Mouse (Mus musculus) gonadal fat pad, adult 2 months (tissue): Measurements from ENCODE around the gene Bcas3. TPM values are rescaled to one million over a fixed set of nuclear protein-coding genes. Genes with fewer than 3 reads are reported as not detected.

Experiments
- DNase-seq: peaks from one replicate; pipeline ENCODE4 v3.0.0-alpha.2; 2012; ENCODE audit warnings: low read depth
- polyA plus RNA-seq: library from polyadenylated mRNA; depleted of rRNA; stranded (reverse); fragments of >200 nt; gene quantifications from 2 replicates; pipeline ENCODE4 v1.2.3, GENCODE M21; 2012; rRNA removed

Gene Bcas3
- polyA plus RNA-seq = 46.8 and 63.5 TPM in 2 replicates

DNA sequence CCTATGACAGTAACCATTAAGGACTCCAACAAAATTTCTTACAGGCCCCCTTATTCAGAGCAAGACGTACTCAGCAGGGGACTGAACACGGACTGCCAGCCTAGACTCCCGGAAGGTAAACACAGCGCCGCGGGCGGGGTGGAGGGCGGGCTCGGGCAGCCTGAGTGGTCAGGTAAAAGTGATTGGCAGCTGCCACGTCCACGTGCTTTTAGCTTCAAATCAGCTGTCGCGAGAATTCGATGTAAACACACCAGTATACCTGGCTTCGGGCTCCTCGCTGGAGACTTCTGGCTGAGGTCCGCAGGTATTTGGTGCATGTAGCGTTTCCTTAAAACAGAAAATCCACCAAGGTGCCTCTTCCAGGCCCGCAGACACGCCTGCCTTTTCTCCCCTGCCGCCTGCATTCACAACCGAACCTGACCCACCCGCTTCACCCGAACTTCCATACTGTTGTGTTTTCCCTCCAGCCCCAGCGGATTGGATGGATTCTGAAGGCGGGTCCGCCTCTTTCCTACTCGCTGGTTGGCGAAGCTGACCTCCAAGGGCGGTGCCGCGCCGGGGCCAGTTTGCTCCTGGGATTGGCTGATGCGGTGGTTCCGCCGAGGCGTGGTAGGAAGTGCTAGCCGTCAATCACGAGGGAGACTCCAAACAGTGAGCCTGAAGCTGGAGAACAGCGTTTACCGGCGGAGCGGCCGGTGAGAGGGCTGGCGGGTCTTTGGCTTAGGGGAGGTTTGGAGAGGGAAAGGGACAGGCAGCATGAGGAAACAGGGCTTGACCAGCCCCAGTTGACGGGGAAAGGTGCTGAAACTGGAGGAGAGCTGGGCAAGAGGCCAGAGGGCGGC, at the start of gene Bcas3:
Gene Bcas3, plus strand, starts transcription at position 629 of the 842 bp plus-strand sequence.
- peak; percentile 95 for DNase-seq

DNA sequence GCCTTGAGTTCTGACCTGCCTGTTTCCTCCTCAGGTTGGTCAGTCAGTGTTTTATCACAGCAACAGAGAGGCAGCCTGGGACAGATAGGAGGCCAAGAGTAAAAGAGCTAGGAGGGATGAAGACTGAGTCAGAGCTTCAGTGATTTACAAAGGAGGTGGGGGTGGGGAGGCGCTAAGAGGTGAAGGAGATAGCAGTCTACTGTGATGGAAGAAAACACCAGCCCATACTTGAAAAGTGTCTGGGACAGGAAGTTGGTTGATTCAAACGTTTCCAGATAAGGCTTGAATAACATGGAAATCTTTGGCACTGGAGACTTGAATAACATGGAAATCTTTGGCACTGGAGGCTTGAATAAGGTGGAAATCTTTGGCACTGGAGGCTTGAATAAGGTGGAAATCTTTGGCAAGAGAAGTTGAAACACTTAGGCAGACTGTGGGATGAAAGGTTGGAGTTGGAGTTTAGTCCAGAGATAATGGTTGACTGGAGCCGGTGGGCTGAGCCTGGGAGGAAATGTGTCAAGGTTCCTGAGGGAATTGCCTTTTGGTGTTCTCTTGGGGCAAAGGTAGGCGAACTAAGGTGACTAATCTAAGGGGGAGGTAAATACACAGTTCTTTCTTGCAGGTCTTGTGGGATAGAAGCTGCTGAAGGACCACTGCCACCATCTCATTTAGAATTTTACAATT, 46.2 kb upstream of the Bcas3 start:
- DNase-seq = no peak

DNA sequence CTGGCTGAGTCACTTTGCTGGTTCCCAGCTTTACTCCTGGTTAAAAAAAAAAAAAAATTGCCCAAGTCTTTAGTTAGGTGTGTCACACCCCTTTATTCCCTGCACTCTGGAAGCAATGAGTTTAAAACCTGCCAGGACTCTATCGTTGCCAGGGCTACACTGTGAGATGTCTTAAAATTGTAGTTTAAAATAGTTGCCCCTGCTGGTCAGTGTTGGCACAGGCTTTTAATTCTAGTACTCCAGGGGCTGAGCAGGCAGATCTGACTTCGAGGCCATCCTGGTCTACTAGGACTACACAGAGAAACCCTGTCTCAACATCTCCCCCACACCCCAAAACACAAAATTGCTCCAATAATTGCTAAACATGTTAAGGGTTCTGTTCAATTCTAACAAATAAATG, 44.2 kb upstream of the Bcas3 start:
- DNase-seq = no peak

GRCm38 (mm10) chr11:85310407-85310712, 42.6 kb upstream of the Bcas3 start:
- no peak for DNase-seq

DNA sequence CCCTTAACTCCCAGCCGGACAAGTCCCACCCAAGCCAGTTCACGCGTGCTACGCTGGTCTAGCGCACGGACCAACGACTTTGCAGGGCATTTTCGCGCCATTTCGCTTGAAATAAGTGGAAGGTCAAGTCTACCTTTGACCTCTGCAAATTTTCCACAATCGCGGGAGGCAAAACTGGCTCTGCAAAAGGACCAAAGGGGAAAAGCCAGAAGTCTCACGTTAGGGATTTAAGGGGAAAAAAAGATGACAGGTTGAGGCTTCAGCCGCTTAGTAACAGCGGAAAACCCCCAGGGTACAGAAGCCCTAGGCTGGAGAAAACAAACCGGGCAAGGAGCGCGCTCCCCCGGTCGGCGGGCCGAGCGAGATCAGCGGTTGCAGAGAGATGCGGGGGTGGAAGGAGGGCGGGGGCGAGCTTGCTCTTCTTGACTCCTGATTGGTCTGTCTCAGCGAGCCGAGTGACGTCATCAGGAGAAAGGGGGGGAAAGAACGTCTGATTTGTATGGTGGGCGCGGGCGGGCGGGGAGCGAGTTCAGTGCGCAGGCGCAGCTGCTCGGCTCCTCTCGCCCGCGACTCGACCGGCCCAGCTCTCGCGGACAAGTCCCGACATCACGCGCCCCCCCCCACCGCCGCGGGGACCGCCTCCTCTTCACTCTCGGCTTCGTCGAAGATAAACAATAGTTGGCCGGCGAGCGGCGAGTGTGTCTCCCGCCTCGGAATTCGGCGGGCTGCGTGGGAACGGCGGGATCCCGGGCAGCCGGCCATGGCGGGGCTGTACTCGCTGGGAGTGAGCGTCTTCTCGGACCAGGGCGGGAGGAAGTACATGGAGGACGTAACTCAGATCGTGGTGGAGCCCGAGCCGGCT, 42.0 kb upstream of the Bcas3 start, which contains the start of gene Ppm1d:
Gene Ppm1d, plus strand, starts transcription at position 532 of the 862 bp plus-strand sequence.
- peak; percentile 85 for DNase-seq

DNA sequence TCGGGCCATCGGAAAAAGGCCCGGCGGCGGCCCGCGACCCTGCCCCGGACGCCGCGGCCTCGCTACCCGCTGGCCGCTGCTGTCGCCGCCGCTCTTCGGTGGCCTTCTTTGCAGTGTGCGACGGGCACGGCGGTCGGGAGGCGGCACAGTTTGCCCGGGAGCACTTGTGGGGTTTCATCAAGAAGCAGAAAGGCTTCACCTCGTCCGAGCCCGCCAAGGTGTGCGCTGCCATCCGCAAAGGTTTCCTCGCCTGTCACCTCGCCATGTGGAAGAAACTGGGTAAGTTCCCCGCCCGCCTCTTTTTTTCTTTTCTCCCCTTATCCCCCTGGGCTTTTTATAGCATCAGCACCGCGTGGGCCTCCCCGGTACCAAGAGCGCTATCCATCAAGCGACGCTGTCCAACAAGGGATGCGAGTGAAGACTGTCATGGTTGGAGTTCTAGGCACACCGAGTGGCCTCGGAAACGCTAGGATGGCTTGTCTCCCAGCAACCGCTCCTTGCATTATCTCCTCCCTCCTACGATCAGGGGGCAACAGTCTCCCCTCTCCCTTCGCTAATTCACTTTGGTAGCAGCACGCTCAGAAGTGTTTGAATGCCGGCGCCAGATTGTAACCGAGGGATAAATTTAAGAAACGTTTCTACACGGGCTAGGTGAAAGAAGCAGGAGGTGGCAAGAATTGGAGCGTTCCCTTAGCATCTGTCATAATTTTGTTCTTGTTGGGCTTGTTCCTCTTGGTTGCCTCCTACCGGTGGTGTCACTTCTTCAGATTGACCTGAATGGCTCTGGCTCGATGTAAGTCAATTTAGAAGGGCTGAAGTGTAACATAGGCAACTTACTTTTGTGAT, 41.1 kb upstream of the Bcas3 start:
- DNase-seq = no peak

DNA sequence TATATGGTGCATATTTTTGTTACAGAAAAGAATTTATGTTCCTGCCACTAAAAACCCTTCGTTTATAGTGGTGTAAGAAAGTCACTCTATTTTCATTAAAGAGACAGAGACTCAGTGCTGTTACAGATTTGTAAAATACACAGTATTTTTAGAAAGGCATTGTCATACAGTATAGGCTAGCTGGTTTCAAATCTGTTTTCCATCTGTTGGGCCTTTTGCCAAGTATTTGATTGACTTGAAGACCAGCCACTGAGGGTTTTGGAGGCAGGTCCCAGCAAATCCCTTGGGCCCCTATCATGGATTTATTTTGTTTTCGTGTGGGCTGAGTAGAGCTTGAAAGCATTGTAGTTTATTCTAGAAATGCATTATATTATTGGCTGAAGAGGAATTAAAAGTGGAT, 40.1 kb upstream of the Bcas3 start:
- DNase-seq = no peak

- no peak for DNase-seq
Observed at GRCm38 (mm10) chr11:85313361-85313760, 39.6 kb upstream of the Bcas3 start.

DNA sequence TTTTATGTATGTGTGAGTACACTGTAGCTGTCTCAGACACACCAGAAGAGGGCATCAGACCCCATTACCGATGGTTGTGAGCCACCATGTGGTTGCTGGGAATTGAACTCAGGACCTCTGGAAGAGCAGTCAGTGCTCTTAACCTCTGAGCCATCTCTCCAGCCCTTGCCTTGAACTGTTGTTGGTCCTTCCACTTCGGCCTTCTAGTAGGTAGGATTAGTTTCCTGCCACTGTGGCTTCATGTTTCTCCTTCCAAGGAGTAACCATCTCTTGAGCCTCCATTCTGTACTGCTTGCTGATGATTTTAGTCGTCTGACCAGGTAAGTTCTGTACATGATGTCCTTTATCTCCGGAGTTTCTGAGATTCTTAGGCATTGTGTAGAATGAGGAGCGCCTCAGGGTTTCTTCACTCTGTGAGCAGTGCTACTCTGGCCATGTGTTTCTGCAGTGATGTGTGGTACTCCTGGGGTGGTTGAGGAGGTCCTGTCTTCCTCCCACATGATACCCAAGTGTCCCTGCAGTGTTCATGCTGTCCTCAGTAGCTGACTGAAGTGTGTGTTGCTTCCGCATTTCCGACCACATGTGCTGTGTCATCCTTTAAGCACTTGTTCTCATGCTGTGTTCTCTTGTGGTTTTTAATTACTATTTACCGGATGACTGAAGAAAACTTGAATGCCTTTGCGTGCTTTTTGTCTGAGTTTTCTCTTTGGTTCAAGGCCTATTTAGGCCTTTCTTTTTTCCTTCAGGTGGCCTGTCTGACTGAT, 29.2 kb upstream of the Bcas3 start:
- DNase-seq = no peak

- no peak for DNase-seq
Observed at GRCm38 (mm10) chr11:85328717-85329116, 24.2 kb upstream of the Bcas3 start.

- no peak for DNase-seq
Observed at GRCm38 (mm10) chr11:85329167-85329894, 23.6 kb upstream of the Bcas3 start.

- DNase-seq = no peak
Observed at GRCm38 (mm10) chr11:85334778-85335177, 18.2 kb upstream of the Bcas3 start.

DNA sequence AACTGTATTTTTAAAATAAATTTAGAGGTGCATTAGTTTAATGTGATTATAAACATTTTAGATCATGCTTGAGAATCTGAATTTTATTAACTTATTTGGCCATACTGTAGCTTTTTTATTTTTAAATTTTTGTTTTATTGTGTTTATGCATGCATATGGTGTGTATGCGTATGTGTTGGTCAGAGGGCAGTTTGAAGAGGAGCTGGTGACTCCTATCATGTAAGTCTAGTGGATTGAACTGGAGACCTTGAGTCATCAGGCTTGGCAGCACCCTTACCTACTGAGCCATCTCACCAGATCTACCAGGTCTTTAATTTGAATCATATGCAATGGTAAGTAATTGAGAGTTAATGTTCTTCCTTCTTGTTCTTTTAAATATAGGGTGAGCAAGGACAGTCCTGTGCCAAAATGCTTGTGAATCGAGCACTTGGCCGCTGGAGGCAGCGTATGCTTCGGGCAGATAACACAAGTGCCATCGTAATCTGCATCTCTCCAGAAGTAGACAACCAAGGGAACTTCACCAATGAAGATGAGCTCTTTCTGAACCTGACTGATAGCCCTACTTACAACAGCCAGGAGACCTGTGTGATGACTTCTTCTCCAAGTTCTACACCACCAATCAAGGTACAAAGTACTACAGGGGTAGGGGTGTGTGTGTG, 13.7 kb upstream of the Bcas3 start:
- no peak for DNase-seq

- no peak for DNase-seq
Observed at GRCm38 (mm10) chr11:85340070-85340616, 12.8 kb upstream of the Bcas3 start.

DNA sequence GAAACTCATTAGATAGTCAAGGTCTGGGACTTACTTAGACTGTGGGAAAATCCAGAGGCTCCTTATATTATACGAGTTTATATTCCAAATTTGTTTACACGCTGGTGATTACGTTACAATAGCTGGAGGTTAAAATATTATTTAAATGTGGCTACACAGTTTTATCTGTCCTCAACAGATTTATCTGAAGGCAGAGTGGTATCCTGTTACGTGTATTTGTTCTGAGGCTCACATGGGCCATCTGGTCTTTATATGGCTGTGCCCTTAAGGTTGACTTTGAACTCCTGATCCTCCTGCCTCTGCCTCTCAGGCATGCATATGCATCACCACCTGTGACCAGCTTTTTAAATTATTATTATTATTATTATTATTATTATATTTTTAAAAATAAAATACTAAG, 852 bp downstream of the Bcas3 start:
- no peak for DNase-seq

GRCm38 (mm10) chr11:85359641-85360040, 6.7 kb downstream of the Bcas3 start:
- DNase-seq = no peak

- DNase-seq = no peak
Observed at GRCm38 (mm10) chr11:85361621-85362020, 8.7 kb downstream of the Bcas3 start.

- DNase-seq = no peak
Observed at GRCm38 (mm10) chr11:85366168-85366567, 13.2 kb downstream of the Bcas3 start.

GRCm38 (mm10) chr11:85367823-85368222, 14.9 kb downstream of the Bcas3 start:
- no peak for DNase-seq
